8 mouse cellular contexts compared by ENCODE assay signal in genomic region chr15:97849116-97849911, GRCm38 (mm10). TPM values are rescaled to one million over a fixed set of nuclear protein-coding genes. Genes with fewer than 3 reads are reported as not detected.
DNase-seq lines count a peak whose midpoint lies in the region; ATAC-seq and TF ChIP-seq lines count a peak whose summit lies in the region.

No protein-coding gene starts in this region.

- TF ChIP-seq RAD21 in MEL (IDR thresholded peaks at IDR 0.05; ENCODE audit: low read depth, low read length), result no peak

- intact Hi-C loops in heart, postnatal 36 days (cut with DNase I), result loop anchor here (1.0 to 2.0 kb wide), 4 partner anchors 24 to 131 kb away; no protein-coding TSS in a partner anchor

- DNase-seq in MEL (ENCODE audit: low read depth, low spot score), result peak; percentile 99
- peak; percentile 83 for DNase-seq in cerebellum, adult 11-12 months
- DNase-seq in heart, postnatal 36 days, result peak; percentile 85 to 90
- DNase-seq in layer of hippocampus, adult 18-20 months (ENCODE audit: low spot score in 2 of 2), result peak; percentile 83 to 97
- peak; percentile 87 to 91 for DNase-seq in lung, adult 18-20 months
- peak; percentile 75 for DNase-seq in testis, postnatal 14 days (ENCODE audit: low spot score)

- H3K4me1 ChIP-seq in MEL (ENCODE audit: control insufficient read depth in 1 of 2, insufficient read depth in 2 of 2, low read length in 2 of 2), result peaks cover 14 to 54% of the 10 kb centered on the region in 2 experiments
- 0 out of 2 replicates have a peak, but pooled peaks cover 5% of the 10 kb centered on the region for H3K4me1 ChIP-seq in forebrain, embryonic 16.5 days (replicated peaks; ENCODE audit: control insufficient read depth, insufficient read depth, low read length)
- no peaks in the 10 kb centered on the region for H3K4me1 ChIP-seq in neural tube, embryonic 14.5 days (ENCODE audit: control insufficient read depth, insufficient read depth, low read length)

- peak overlapping the region; percentile 63 for H3K4me2 ChIP-seq in forebrain, embryonic 16.5 days (ENCODE audit: low read length)
- peak overlapping the region; percentile 68 for H3K4me2 ChIP-seq in neural tube, embryonic 14.5 days (ENCODE audit: low read depth, low read length)

- H3K27ac ChIP-seq in MEL (ENCODE audit: control insufficient read depth, low read depth, low read length), result peak overlapping the region; percentile 93
- no peak overlapping the region for H3K27ac ChIP-seq in forebrain, embryonic 16.5 days (ENCODE audit: low read length)
- peak overlapping the region; percentile 34; the same call in 1 of the 2 replicates for H3K27ac ChIP-seq in neural tube, embryonic 14.5 days (ENCODE audit: low read depth, low read length)

- TF ChIP-seq EP300 in MEL (IDR thresholded peaks at IDR 0.05; ENCODE audit: low read depth in 1 of 2, low read length in 2 of 2), result no peak

- H3K36me3 ChIP-seq in MEL (ENCODE audit: control insufficient read depth in 1 of 2, insufficient read depth in 2 of 2, low read length in 2 of 2), result peaks cover 0 to 40% of the 10 kb centered on the region in 2 experiments; a peak in 3 of 4 replicates
- no peaks in the 10 kb centered on the region for H3K36me3 ChIP-seq in forebrain, embryonic 16.5 days (ENCODE audit: control insufficient read depth, insufficient read depth)
- no peaks in the 10 kb centered on the region for H3K36me3 ChIP-seq in neural tube, embryonic 14.5 days (ENCODE audit: control insufficient read depth, insufficient read depth, low read length)

- no peaks in the 10 kb centered on the region for H3K27me3 ChIP-seq in MEL (ENCODE audit: control insufficient read depth in 1 of 2, insufficient read depth in 2 of 2, low read length in 2 of 2)
- no peaks in the 10 kb centered on the region for H3K27me3 ChIP-seq in forebrain, embryonic 16.5 days (replicated peaks; ENCODE audit: control insufficient read depth, insufficient read depth, low read length)
- no peaks in the 10 kb centered on the region for H3K27me3 ChIP-seq in neural tube, embryonic 14.5 days (ENCODE audit: control insufficient read depth, insufficient read depth, low read length)

- H3K79me2 ChIP-seq in MEL (ENCODE audit: control insufficient read depth, insufficient read depth, low read length, poor library complexity), result peaks cover 50% of the 10 kb centered on the region

- ATAC-seq in forebrain, embryonic 16.5 days, result peak; percentile 82
- ATAC-seq in neural tube, embryonic 14.5 days (ENCODE audit: low read depth), result peak; percentile 80

- peak overlapping the region; percentile 62 to 72 for H3K4me3 ChIP-seq in MEL (ENCODE audit: control insufficient read depth in 1 of 2, insufficient read depth in 1 of 2, low read depth in 2 of 2, low read length in 2 of 2)
- H3K4me3 ChIP-seq in forebrain, embryonic 16.5 days (replicated peaks; ENCODE audit: low read length), result peak overlapping the region; percentile 38
- H3K4me3 ChIP-seq in neural tube, embryonic 14.5 days (ENCODE audit: low read depth, low read length), result peak overlapping the region; percentile 34

- H3K9ac ChIP-seq in MEL (ENCODE audit: control insufficient read depth, low read depth, low read length, poor library complexity, severe bottlenecking), result peak overlapping the region; percentile 85
- H3K9ac ChIP-seq in forebrain, embryonic 16.5 days (replicated peaks; ENCODE audit: low read depth, low read length), result peak overlapping the region; percentile 24; the same call in 1 of the 2 replicates
- peak overlapping the region; percentile 21; the same call in 1 of the 2 replicates for H3K9ac ChIP-seq in neural tube, embryonic 14.5 days (replicated peaks; ENCODE audit: low read depth, low read length)

- H3K9me3 ChIP-seq in MEL (replicated peaks; ENCODE audit: insufficient read depth, low read length), result no peaks in the 10 kb centered on the region
- H3K9me3 ChIP-seq in forebrain, embryonic 16.5 days (ENCODE audit: control insufficient read depth, low read length), result no peaks in the 10 kb centered on the region
- H3K9me3 ChIP-seq in neural tube, embryonic 14.5 days (ENCODE audit: control insufficient read depth, low read length), result no peaks in the 10 kb centered on the region

- TF ChIP-seq CTCF in MEL (IDR thresholded peaks at IDR 0.05 in 2 of 3, conservative IDR thresholded peaks at IDR 0.05 in 1 of 3; ENCODE audit: control insufficient read depth in 1 of 3, insufficient read depth in 1 of 3, low read depth in 2 of 3, low read length in 3 of 3, poor library complexity in 1 of 3, severe bottlenecking in 1 of 3), result peak in 2 of 3 experiments; percentile 76 to 89; a peak in 4 of 6 replicates

- TF ChIP-seq POLR2A in MEL (IDR thresholded peaks at IDR 0.05; ENCODE audit: control insufficient read depth in 1 of 2, insufficient read depth in 1 of 2, low read depth in 1 of 2, low read length in 2 of 2, poor library complexity in 1 of 2), result 0 out of 4 replicates have a peak, but pooled peaks of 1 of the 2 experiments have one; percentile 62

- 9% methylated on average over 19 of the region's 19 CpGs for WGBS in forebrain, embryonic 16.5 days
- 6% methylated on average over 19 of the region's 19 CpGs for WGBS in neural tube, embryonic 14.5 days

TF ChIP-seq in MEL, 35 proteins besides CTCF, POLR2A, EP300 and RAD21:
- TF ChIP-seq SMC3 (IDR thresholded peaks at IDR 0.05; ENCODE audit: low read depth, low read length) (no peak), GATA1 (IDR thresholded peaks at IDR 0.05; ENCODE audit: low read depth, low read length) (no peak), POLR2AphosphoS5 (IDR thresholded peaks at IDR 0.05; ENCODE audit: borderline replicate concordance, low read depth, low read length) (0 out of 2 replicates have a peak, but pooled peaks have one; percentile 4), CHD1 (IDR thresholded peaks at IDR 0.05; ENCODE audit: low read depth, low read length) (no peak), MAX (IDR thresholded peaks at IDR 0.05; ENCODE audit: low read length) (no peak)

RNA-seq across cellular contexts. Expression of gene Hdac7, which starts 5.0 kb away (rescaled TPM):
- 100 and 102 TPM in 2 replicates for total RNA-seq in MEL (2012; rRNA removed)
- 100 to 1,000 TPM in 1 of 2 experiments, not detected in 1; 389 TPM for polyA plus RNA-seq in MEL (2012; ENCODE audit: insufficient read depth in 1 of 2, insufficient read length in 2 of 2, low read depth in 1 of 2, low replicate concordance in 2 of 2, missing spikeins in 1 of 2)
- polyA plus RNA-seq in forebrain, embryonic 16.5 days (2015; fragmentation: Nextera tagmentation; extraction: Ambion mirVana), result 21.7 and 31.1 TPM in 2 replicates
- total RNA-seq in heart, postnatal 36 days (2021), result 10 to 100 TPM; 26.9 to 37.1 TPM
- total RNA-seq in layer of hippocampus, adult 18-20 months (2021), result 10 to 100 TPM; 17.9 to 20.7 TPM
- polyA plus RNA-seq in neural tube, embryonic 14.5 days (2014; fragmentation: Nextera tagmentation; extraction: Ambion mirVana), result 28.7 TPM in 2 replicates

Comparison
In these comparisons a context has a peak if more than half of its experiments do, and no peak if none do; other contexts are left out.
1. H3K9ac ChIP-seq: peak in every context shown above with its lines; median percentile 85 in MEL; 24 in forebrain, embryonic 16.5 days; 21 in neural tube, embryonic 14.5 days.